Mouse (Mus musculus): ENCODE data around the gene Atf5.

- TF ChIP-seq CTCF (IDR thresholded peaks at IDR 0.05; ENCODE audit: insufficient read depth, low read length) (no peak), POLR2A (IDR thresholded peaks at IDR 0.05; ENCODE audit: borderline replicate concordance, extremely low read depth, low read depth, low read length) (no peak)
Measured at GRCm38 (mm10) chr7:44792781-44793180, 23.7 kb downstream of the Atf5 start.
